Mouse (Mus musculus) E14TG2a.4 (cell line): ENCODE results near the gene Padi3.
A peak's percentile ranks its signal among the peaks of the same experiment; 100 is the strongest.

Experiments used
- H3K27me3 ChIP-seq: 2 replicates; pipeline ENCODE4 v1.6.1; 2014; ENCODE audit warnings: low read length, control low read depth; ENCODE audit not compliant: insufficient read depth
- H3K36me3 ChIP-seq: 2 replicates; pipeline ENCODE4 v1.6.1; 2014; ENCODE audit warnings: low read length, control low read depth; ENCODE audit not compliant: insufficient read depth
- H3K4me1 ChIP-seq: replicated peaks from 2 replicates; pipeline ENCODE4 v1.6.1; 2014; ENCODE audit warnings: low read depth, low read length, control low read depth
- H3K4me3 ChIP-seq: replicated peaks from 2 replicates; pipeline ENCODE4 v1.5.1; 2014; ENCODE audit warnings: mild to moderate bottlenecking, low read length
- H3K9me3 ChIP-seq: 2 replicates; pipeline ENCODE4 v1.6.1; 2014; ENCODE audit warnings: low read length, control low read depth
- CTCF ChIP-seq: conservative IDR thresholded peaks from 2 replicates; pipeline ENCODE4 v1.5.1; 2014; ENCODE audit warnings: low read length
- NANOG ChIP-seq: IDR thresholded peaks from 2 replicates; pipeline ENCODE4 v1.6.1; 2014; ENCODE audit warnings: borderline replicate concordance, low read length, mixed read lengths
- POU5F1 ChIP-seq: IDR thresholded peaks from 2 replicates; pipeline ENCODE4 v1.6.1; 2014; ENCODE audit warnings: low read length, borderline replicate concordance

Padi3 gene

GRCm38 (mm10) chr4:140844991-140845390 lies 34.5 kb upstream of the Padi3 start:
- Histone ChIP-seq H3K27me3 (peaks cover 14% of the 10 kb centered on the region), H3K4me1 (peaks cover 10% of the 10 kb centered on the region), H3K4me3 (no peak overlapping the region), H3K9me3 (no peaks in the 10 kb centered on the region), H3K36me3 (no peaks in the 10 kb centered on the region)
- TF ChIP-seq CTCF (no peak), NANOG (no peak), POU5F1 (no peak)

- no peaks in the 10 kb centered on the region for H3K9me3 ChIP-seq
- no peak overlapping the region for H3K4me3 ChIP-seq
- TF ChIP-seq POU5F1 (no peak), NANOG (no peak), CTCF (no peak)
- peaks cover 21% of the 10 kb centered on the region for H3K27me3 ChIP-seq
- peaks cover 12% of the 10 kb centered on the region for H3K4me1 ChIP-seq
- H3K36me3 ChIP-seq: no peaks in the 10 kb centered on the region
Measured at GRCm38 (mm10) chr4:140843670-140844280, 33.3 kb upstream of the Padi3 start.

- no peaks in the 10 kb centered on the region for H3K36me3 ChIP-seq
- no peaks in the 10 kb centered on the region for H3K9me3 ChIP-seq
- H3K27me3 ChIP-seq: peaks cover 21% of the 10 kb centered on the region
- no peak overlapping the region for H3K4me3 ChIP-seq
- H3K4me1 ChIP-seq: peaks cover 21% of the 10 kb centered on the region
- TF ChIP-seq CTCF: no peak
- no peak for TF ChIP-seq POU5F1
- no peak for TF ChIP-seq NANOG
Measured at GRCm38 (mm10) chr4:140842909-140843308, 32.5 kb upstream of the Padi3 start.

GRCm38 (mm10) chr4:140837879-140838278 lies 27.4 kb upstream of the Padi3 start:
- Histone ChIP-seq H3K4me3 (peak overlapping the region; percentile 66), H3K9me3 (no peaks in the 10 kb centered on the region), H3K4me1 (peaks cover 43% of the 10 kb centered on the region), H3K36me3 (no peaks in the 10 kb centered on the region), H3K27me3 (peaks cover 10% of the 10 kb centered on the region; the same call in 1 of the 2 replicates)
- TF ChIP-seq NANOG: no peak
- no peak for TF ChIP-seq CTCF
- TF ChIP-seq POU5F1: no peak

- TF ChIP-seq POU5F1 (no peak), NANOG (no peak), CTCF (no peak)
- Histone ChIP-seq H3K4me1 (peaks cover 40% of the 10 kb centered on the region), H3K27me3 (peaks cover 13% of the 10 kb centered on the region; the same call in 1 of the 2 replicates), H3K36me3 (no peaks in the 10 kb centered on the region), H3K4me3 (no peak overlapping the region), H3K9me3 (no peaks in the 10 kb centered on the region)
Measured at GRCm38 (mm10) chr4:140836208-140836866, 25.9 kb upstream of the Padi3 start.

GRCm38 (mm10) chr4:140835682-140836081 lies 25.2 kb upstream of the Padi3 start:
- peaks cover 17% of the 10 kb centered on the region; the same call in 1 of the 2 replicates for H3K27me3 ChIP-seq
- no peaks in the 10 kb centered on the region for H3K9me3 ChIP-seq
- H3K4me1 ChIP-seq: peaks cover 40% of the 10 kb centered on the region
- TF ChIP-seq NANOG: no peak
- TF ChIP-seq POU5F1: no peak
- no peak for TF ChIP-seq CTCF
- no peaks in the 10 kb centered on the region for H3K36me3 ChIP-seq
- no peak overlapping the region for H3K4me3 ChIP-seq

- no peaks in the 10 kb centered on the region for H3K9me3 ChIP-seq
- H3K36me3 ChIP-seq: no peaks in the 10 kb centered on the region
- peaks cover 40% of the 10 kb centered on the region for H3K4me1 ChIP-seq
- TF ChIP-seq NANOG: no peak
- TF ChIP-seq CTCF: no peak
- TF ChIP-seq POU5F1: no peak
- peaks cover 18% of the 10 kb centered on the region; the same call in 1 of the 2 replicates for H3K27me3 ChIP-seq
- H3K4me3 ChIP-seq: no peak overlapping the region
Measured at GRCm38 (mm10) chr4:140834327-140834934, 24.0 kb upstream of the Padi3 start.

- Histone ChIP-seq H3K27me3 (peaks cover 16% of the 10 kb centered on the region; the same call in 1 of the 2 replicates), H3K4me1 (peaks cover 28% of the 10 kb centered on the region), H3K36me3 (no peaks in the 10 kb centered on the region), H3K4me3 (no peak overlapping the region), H3K9me3 (no peaks in the 10 kb centered on the region)
- no peak for TF ChIP-seq NANOG
- no peak for TF ChIP-seq POU5F1
- no peak for TF ChIP-seq CTCF
Measured at GRCm38 (mm10) chr4:140832821-140833220, 22.4 kb upstream of the Padi3 start.
